Mouse (Mus musculus): ENCODE data around the gene Noc3l. TPM values are rescaled to one million over a fixed set of nuclear protein-coding genes. Genes with fewer than 3 reads are reported as not detected.

The Noc3l gene
- polyA plus RNA-seq, 1 experiment = 2.6 TPM

DNA sequence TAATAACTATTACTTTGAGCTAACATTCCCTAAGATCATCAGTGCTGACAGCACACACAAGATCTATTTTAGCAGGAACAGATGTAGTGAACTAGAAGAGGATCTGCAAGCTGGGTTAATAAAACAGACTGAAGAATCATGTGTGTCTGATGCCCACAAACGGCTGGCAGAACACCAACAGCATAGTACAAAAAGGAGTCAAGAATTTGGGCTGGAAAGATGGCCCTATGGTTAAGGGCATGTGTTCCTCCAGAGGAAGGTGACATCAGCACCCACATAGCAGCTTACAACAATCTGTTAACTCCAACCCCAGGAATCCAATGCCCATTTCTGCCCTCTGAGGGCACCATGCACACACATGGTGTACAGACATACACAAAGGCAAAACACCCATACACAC is 20.7 kb downstream of the Noc3l start:
- H3K4me3 ChIP-seq (ENCODE audit: extremely low read depth, insufficient read depth, insufficient read length) = no peak overlapping the region
- WGBS = 90% methylated on average over 1 of the region's 1 CpGs
- no peak for DNase-seq (ENCODE audit: low read depth in 1 of 2, low spot score in 2 of 2)
- no peaks in the 10 kb centered on the region for H3K27me3 ChIP-seq (ENCODE audit: control insufficient read depth, insufficient read depth, low read length)
- no peak for TF ChIP-seq POLR2A (IDR thresholded peaks at IDR 0.05; ENCODE audit: low read depth, low read length)
- no peak overlapping the region for H3K27ac ChIP-seq (ENCODE audit: insufficient read depth, low read length)
- H3K36me3 ChIP-seq (ENCODE audit: control insufficient read depth, insufficient read depth, low read length) = peaks cover 40% of the 10 kb centered on the region
- no peaks in the 10 kb centered on the region for H3K4me1 ChIP-seq (ENCODE audit: control insufficient read depth, insufficient read depth, insufficient read length)

DNA sequence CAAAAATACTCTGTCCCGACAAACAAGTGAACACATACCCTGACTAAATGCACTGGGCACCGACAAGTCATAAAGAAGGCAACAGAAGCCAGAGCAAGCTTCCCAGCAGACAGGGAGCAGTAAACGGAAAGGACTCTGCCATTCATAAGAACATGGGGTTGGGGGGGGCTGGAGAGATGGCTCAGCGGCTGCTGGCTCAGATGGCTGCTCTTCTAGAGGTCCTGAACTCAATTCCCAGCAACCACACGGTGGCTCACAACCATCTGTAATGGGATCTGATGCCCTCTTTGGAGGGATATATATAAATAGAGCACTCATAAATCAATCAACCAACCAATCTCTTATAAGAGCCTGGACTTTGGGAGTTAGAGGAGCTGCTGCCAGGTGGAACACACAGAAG is 22.5 kb downstream of the Noc3l start:
- 89% methylated on average over 5 of the region's 5 CpGs for WGBS
- no peak overlapping the region for H3K4me3 ChIP-seq (ENCODE audit: extremely low read depth, insufficient read depth, insufficient read length)
- no peak overlapping the region for H3K27ac ChIP-seq (ENCODE audit: insufficient read depth, low read length)
- H3K4me1 ChIP-seq (ENCODE audit: control insufficient read depth, insufficient read depth, insufficient read length) = no peaks in the 10 kb centered on the region
- H3K27me3 ChIP-seq (ENCODE audit: control insufficient read depth, insufficient read depth, low read length) = no peaks in the 10 kb centered on the region
- DNase-seq (ENCODE audit: low read depth in 1 of 2, low spot score in 2 of 2) = no peak
- H3K36me3 ChIP-seq (ENCODE audit: control insufficient read depth, insufficient read depth, low read length) = peaks cover 40% of the 10 kb centered on the region
- TF ChIP-seq CTCF (IDR thresholded peaks at IDR 0.05; ENCODE audit: extremely low read depth, insufficient read depth, insufficient read length, insufficient replicate concordance) (no peak), POLR2A (IDR thresholded peaks at IDR 0.05; ENCODE audit: low read depth, low read length) (no peak)

DNA sequence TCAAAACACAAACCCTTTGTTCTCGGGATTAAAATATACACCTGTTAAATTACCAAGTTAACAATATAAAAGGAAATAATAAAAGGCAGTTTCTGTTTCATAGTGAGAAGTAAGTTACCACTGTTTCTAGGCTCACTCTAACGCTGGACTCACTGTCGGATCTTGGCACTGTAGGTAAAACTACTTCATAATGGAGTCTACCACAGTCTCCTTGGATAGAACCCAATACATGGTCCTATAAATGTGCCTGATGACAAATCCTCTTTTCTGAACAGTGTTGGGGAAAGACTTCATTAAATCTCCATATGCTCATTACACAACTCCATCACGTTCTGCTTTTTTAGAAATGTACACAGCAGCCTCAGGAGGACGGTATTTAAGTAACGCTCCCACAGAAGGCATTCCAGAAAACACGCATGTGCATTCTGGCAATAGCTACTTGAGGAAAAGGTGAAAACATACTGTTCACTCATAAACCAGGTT is 25.4 kb downstream of the Noc3l start:
- Histone ChIP-seq H3K27me3 (ENCODE audit: control insufficient read depth, insufficient read depth, low read length) (no peaks in the 10 kb centered on the region), H3K36me3 (ENCODE audit: control insufficient read depth, insufficient read depth, low read length) (peaks cover 50% of the 10 kb centered on the region), H3K27ac (ENCODE audit: insufficient read depth, low read length) (no peak overlapping the region), H3K4me3 (ENCODE audit: extremely low read depth, insufficient read depth, insufficient read length) (no peak overlapping the region), H3K4me1 (ENCODE audit: control insufficient read depth, insufficient read depth, insufficient read length) (no peaks in the 10 kb centered on the region)
- no peak for DNase-seq (ENCODE audit: low read depth in 1 of 2, low spot score in 2 of 2)
- TF ChIP-seq CTCF (IDR thresholded peaks at IDR 0.05; ENCODE audit: extremely low read depth, insufficient read depth, insufficient read length, insufficient replicate concordance) (no peak), POLR2A (IDR thresholded peaks at IDR 0.05; ENCODE audit: low read depth, low read length) (no peak)
- whole genome bisulfite sequencing = 95% methylated on average over 7 of the region's 7 CpGs

DNA sequence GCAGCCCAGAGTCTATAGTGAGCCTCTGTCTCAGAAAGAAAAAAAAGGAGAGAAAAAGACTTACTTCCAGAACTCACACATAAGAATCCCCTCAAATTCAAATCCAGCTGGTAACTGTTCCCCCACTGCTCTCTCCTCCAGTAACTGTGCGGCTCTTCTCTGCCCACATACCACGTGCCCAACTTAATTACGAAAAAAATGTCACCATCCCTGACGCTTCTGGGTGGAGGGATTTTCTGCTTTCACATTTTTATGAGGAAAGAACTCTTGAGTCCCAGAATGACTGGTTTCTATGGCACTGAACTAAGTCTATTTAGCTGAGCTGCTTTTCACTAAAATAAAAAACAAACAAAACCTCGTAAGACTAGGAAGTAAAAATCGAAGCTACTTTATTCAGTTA is 31.3 kb downstream of the Noc3l start:
- Histone ChIP-seq H3K36me3 (ENCODE audit: control insufficient read depth, insufficient read depth, low read length) (peaks cover 25% of the 10 kb centered on the region), H3K27me3 (ENCODE audit: control insufficient read depth, insufficient read depth, low read length) (no peaks in the 10 kb centered on the region), H3K27ac (ENCODE audit: insufficient read depth, low read length) (no peak overlapping the region), H3K4me1 (ENCODE audit: control insufficient read depth, insufficient read depth, insufficient read length) (no peaks in the 10 kb centered on the region), H3K4me3 (ENCODE audit: extremely low read depth, insufficient read depth, insufficient read length) (no peak overlapping the region)
- TF ChIP-seq CTCF (IDR thresholded peaks at IDR 0.05; ENCODE audit: extremely low read depth, insufficient read depth, insufficient read length, insufficient replicate concordance) = no peak
- no peak for TF ChIP-seq POLR2A (IDR thresholded peaks at IDR 0.05; ENCODE audit: low read depth, low read length)
- WGBS = 90% methylated on average over 6 of the region's 6 CpGs
- no peak for DNase-seq (ENCODE audit: low read depth in 1 of 2, low spot score in 2 of 2)

DNA sequence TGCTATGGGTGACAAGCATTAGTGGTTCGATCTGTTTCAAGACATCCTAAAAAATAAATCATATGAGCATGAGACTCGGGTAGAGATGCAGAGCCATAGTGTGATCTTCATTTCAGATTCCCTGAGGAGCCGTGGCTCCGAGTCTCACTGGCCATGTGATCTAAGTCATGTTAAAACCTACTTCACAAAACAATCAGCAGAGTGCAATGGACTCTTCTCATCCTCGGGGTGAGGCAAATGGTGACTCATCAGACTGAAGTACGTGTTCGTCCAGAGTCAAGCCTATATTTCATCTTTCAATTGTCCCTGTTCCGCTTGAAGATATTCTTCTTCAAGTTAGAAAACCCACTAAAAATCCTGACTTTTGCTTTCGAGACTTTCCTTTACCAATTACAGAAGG is 35.5 kb downstream of the Noc3l start:
- Histone ChIP-seq H3K27me3 (ENCODE audit: control insufficient read depth, insufficient read depth, low read length) (no peaks in the 10 kb centered on the region), H3K4me3 (ENCODE audit: extremely low read depth, insufficient read depth, insufficient read length) (no peak overlapping the region), H3K27ac (ENCODE audit: insufficient read depth, low read length) (no peak overlapping the region), H3K36me3 (ENCODE audit: control insufficient read depth, insufficient read depth, low read length) (peaks cover 6% of the 10 kb centered on the region; the same call in 1 of the 2 replicates), H3K4me1 (ENCODE audit: control insufficient read depth, insufficient read depth, insufficient read length) (no peaks in the 10 kb centered on the region)
- DNase-seq (ENCODE audit: low read depth in 1 of 2, low spot score in 2 of 2) = no peak
- WGBS = 86% methylated on average over 9 of the region's 9 CpGs
- no peak for TF ChIP-seq POLR2A (IDR thresholded peaks at IDR 0.05; ENCODE audit: low read depth, low read length)
- TF ChIP-seq CTCF (IDR thresholded peaks at IDR 0.05; ENCODE audit: extremely low read depth, insufficient read depth, insufficient read length, insufficient replicate concordance) = no peak

DNA sequence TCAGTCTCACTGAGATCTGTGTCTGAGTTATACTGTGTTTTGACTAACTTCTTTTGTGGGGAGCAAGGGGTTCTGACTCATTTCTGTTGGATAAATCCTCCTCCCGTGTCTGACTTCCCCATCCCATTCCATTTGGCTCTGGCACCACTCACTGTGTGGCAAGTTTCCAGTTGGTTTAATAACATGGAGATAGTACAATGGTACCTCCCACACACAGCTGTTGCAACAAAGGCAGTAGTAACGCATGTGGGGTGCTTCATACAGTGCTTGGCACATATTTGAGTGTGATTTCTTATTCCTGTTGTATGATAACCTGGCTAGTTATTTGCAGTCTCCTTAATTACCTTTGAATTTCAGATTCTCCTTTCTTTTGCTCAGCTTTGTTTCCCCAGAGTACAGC is 40.2 kb downstream of the Noc3l start:
- no peak for TF ChIP-seq POLR2A (IDR thresholded peaks at IDR 0.05; ENCODE audit: low read depth, low read length)
- TF ChIP-seq CTCF (IDR thresholded peaks at IDR 0.05; ENCODE audit: extremely low read depth, insufficient read depth, insufficient read length, insufficient replicate concordance) = no peak
- H3K4me1 ChIP-seq (ENCODE audit: control insufficient read depth, insufficient read depth, insufficient read length) = no peaks in the 10 kb centered on the region
- H3K4me3 ChIP-seq (ENCODE audit: extremely low read depth, insufficient read depth, insufficient read length) = no peak overlapping the region
- DNase-seq (ENCODE audit: low read depth in 1 of 2, low spot score in 2 of 2) = no peak
- H3K27ac ChIP-seq (ENCODE audit: insufficient read depth, low read length) = no peak overlapping the region
- 74% methylated on average over 2 of the region's 2 CpGs for WGBS
- no peaks in the 10 kb centered on the region for H3K27me3 ChIP-seq (ENCODE audit: control insufficient read depth, insufficient read depth, low read length)
- H3K36me3 ChIP-seq (ENCODE audit: control insufficient read depth, insufficient read depth, low read length) = no peaks in the 10 kb centered on the region

DNA sequence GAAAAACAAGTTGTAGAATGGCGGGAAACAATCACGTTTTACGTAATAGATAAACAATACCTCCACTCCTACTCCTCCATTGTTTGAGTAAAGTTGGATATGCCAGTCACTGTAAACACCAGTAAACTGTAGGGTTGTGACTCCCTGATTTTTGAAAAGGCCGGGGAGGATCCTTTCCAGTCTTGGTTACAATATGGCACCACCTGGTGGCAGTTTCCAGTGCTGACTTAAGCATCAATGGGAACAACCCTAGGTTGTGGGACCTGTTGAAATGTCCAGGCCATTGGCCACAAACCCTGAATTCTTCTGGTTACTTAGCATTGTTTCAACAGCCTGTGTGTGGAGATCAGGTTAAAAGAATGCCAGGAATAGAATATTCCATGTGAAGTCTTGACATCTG is 43.5 kb downstream of the Noc3l start:
- WGBS = 61% methylated on average over 4 of the region's 4 CpGs
- no peaks in the 10 kb centered on the region for H3K36me3 ChIP-seq (ENCODE audit: control insufficient read depth, insufficient read depth, low read length)
- TF ChIP-seq POLR2A (IDR thresholded peaks at IDR 0.05; ENCODE audit: low read depth, low read length) = no peak
- TF ChIP-seq CTCF (IDR thresholded peaks at IDR 0.05; ENCODE audit: extremely low read depth, insufficient read depth, insufficient read length, insufficient replicate concordance) = no peak
- DNase-seq (ENCODE audit: low read depth in 1 of 2, low spot score in 2 of 2) = no peak
- no peaks in the 10 kb centered on the region for H3K4me1 ChIP-seq (ENCODE audit: control insufficient read depth, insufficient read depth, insufficient read length)
- no peaks in the 10 kb centered on the region for H3K27me3 ChIP-seq (ENCODE audit: control insufficient read depth, insufficient read depth, low read length)
- H3K27ac ChIP-seq (ENCODE audit: insufficient read depth, low read length) = no peak overlapping the region
- no peak overlapping the region for H3K4me3 ChIP-seq (ENCODE audit: extremely low read depth, insufficient read depth, insufficient read length)

All from spleen, adult 2 months (tissue).